Mouse (Mus musculus) heart, adult 8-10 months (tissue): ENCODE measurements around the gene Cish. TPM values are rescaled to one million over a fixed set of nuclear protein-coding genes. Genes with fewer than 3 reads are reported as not detected.

ENCODE experiments used
- DNase-seq: peaks from one replicate; pipeline ENCODE4 v3.0.0; 2022; ENCODE audit warnings: low spot score
- total RNA-seq, 4 experiments: library from RNA; stranded (reverse); gene quantifications; 2 replicates each; pipeline ENCODE4 v1.2.4; 2022

Gene Cish
- total RNA-seq, 4 experiments from 2014 or later: 87.1 to 234 (median 146) TPM

GRCm38 (mm10) chr9:107277603-107278002, 18.2 kb upstream of the Cish start:
- no peak for DNase-seq

DNA sequence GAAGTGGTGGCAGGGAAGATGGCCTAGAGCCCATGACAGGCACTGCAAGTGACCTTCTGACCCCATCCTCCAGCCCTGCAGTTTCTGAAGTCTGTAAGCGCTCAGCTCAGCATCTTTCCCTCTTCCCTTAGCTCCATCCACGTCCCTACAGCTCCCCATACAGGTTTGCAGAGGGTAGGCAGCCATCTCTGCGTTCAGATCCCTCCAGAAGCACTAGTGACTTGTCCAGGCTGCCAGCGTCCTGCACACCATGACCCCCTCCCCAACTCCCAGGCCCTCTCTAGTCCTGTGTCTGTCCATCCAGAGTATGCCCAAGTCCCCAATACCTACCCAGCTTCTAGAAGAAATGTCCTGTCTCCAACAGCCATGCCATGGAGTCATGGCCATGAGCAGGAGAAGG, 17.7 kb upstream of the Cish start:
- no peak for DNase-seq

DNA sequence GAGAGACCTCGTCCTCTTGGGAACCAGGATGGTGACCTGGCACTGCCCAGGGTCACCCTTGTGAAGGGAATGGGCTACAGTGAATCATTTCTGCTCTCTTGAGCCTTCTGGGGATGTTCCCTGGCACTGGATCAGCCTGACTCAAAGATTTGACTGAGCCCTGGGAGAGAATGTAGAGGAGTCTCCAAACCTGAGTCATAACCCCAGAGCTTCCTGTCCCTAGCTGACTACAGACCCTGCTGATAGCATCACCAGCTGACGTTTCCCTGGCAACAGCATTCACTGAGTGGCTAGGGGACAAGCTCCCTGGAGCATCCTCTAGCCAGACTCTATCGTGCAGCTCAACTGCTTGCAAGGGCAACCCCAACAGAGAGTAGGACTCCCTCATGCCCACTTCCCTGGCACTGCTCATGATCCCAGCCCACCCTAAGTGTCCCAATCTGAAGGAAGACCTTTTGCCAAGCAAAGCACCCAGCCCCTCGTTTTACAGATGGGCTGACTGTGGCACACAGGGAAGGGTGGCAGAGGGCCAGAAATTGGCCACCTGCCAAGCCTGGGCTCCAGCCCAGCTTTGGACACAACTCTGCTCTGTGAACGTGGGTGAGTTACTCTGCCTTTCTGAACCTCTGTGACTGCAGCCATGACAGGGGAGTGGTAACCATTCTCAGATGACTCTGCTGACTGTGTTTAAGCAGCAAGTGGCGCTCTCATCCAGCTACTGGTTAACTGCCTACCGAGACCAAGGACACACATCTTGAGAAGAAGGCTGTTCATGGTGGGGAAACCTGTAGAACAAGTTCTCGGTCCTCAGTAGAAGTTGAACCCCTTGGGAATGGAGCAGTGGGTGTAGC, 17.1 kb upstream of the Cish start:
- DNase-seq: no peak

DNA sequence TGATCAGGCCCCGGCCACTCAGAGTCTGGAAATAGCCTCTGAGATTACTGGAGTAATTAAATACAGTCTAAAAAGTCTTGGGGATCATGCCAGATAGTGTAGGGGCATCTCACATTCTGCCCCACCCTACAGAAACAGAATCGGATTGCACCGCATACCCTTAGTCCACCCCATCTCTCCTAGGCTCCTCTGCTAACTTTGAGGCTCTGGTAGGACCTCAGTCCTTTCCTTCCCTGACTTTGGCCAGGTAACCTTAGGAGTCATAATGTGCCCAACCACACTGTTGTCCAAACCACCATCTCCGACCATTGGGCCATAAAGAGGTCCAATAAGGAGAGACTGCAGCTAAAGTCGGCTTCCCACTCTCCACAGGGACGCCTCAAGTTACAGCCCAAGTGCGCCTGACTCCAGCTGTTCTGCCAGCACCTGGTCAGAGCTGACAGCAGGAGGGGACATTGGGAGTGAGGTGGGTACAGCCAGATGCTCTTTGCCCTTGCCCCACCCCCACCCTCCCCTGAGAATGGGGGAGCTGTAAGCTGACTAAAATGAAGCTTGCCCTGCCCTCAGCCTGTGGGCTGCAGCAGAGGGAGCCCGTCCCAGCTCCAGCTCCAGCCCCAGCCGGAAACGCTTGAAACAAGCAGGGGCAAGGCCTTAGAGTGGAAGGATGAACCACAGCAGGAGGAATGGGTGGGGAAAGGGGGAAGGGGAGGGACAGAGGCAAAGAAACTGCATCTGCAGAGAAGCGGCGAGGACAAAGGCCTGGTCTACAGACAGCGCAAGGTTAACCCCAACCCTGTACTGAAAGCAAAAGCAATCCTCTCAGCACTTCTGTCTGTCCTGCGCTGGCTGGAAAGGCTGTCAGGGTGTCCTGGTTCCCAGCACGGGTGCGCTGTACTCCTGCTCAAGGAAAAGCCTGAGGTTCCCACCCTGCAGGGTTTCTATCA, 16.2 kb upstream of the Cish start:
- no peak for DNase-seq

GRCm38 (mm10) chr9:107280322-107281027, 15.4 kb upstream of the Cish start:
- DNase-seq: no peak

DNA sequence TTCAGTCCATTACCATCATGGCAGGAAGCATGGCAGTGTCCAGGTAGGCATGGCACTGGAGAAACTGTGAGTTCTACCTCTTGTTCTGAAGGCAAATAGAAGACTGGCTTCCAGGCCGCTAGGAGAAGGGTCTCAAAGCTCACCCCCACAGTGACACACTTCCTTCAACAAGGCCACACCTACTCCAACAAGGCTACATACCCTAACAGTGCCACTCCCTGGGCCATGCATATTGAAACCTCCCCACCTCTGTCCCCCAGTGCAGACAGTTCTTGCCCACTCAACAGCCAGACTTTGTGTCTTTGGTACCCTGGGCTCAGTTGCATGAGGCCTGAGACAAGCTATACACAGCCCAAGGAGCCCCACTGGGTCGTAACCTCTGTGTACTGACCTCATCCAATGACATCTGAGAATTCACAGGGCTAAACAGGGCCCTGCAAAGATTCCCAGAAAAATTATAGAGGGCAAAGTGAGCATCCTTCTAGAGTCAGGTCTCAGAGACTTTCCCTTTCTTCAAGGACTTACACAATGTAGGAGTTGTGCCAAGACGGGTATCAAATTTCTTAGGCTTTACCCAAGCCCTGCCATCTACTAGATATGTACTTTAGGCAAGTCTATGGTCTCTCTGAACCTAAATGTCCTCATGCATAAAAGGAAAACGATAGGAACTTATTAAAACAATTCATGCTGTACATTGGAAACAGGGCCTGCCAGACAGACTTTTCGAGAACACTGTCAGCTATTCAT, 14.4 kb upstream of the Cish start:
- no peak for DNase-seq

GRCm38 (mm10) chr9:107282951-107283350, 12.9 kb upstream of the Cish start:
- no peak for DNase-seq

DNA sequence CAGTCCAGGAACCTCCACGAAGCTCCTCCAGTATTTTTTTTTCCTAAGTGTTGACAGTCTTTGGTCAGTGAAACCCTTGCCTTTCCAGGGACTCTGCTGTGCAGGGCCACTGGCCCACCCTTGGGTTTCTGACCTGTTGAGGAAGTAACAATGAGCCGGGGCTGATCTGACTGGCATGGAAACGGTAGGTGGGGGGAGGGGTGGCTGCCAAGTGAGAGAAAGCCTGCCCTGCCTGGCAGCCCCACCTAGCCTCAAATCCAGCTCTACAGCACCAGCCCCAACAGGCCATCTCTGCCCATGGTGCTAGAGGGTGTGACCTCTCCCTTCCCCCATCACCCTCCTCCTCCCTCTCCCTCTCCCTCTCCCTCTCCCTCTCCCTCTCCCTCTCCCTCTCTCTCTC, 10.8 kb upstream of the Cish start:
- DNase-seq: no peak

- no peak for DNase-seq
Measured at GRCm38 (mm10) chr9:107287294-107287693, 8.5 kb upstream of the Cish start.

DNA sequence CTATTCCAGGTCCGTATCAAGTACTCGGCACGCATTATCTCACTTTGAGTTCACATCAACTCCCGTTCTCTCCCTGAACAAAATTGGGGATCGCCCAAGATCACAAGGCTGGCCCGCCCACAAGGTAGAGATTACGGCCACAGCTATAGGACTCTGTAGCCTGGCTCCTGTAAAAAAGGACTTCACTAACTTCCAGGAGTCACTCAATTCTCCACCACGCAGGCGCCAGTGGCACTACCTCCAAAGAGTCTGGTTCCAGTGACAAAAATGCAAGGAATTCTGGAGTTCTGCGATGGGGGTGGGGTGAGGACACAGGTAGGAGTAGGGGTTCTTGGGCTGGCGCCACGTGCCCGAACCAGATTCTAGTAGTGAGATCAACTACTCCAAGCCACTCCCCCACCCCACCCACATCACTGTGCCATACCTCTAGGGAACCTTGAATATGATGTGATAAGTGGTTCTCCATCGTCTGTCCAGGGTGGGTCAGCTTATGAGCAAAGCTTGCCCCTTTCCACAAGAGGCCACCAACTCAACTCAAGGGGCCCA, 7.6 kb upstream of the Cish start:
- no peak for DNase-seq

GRCm38 (mm10) chr9:107288711-107289110, 7.1 kb upstream of the Cish start:
- no peak for DNase-seq

DNA sequence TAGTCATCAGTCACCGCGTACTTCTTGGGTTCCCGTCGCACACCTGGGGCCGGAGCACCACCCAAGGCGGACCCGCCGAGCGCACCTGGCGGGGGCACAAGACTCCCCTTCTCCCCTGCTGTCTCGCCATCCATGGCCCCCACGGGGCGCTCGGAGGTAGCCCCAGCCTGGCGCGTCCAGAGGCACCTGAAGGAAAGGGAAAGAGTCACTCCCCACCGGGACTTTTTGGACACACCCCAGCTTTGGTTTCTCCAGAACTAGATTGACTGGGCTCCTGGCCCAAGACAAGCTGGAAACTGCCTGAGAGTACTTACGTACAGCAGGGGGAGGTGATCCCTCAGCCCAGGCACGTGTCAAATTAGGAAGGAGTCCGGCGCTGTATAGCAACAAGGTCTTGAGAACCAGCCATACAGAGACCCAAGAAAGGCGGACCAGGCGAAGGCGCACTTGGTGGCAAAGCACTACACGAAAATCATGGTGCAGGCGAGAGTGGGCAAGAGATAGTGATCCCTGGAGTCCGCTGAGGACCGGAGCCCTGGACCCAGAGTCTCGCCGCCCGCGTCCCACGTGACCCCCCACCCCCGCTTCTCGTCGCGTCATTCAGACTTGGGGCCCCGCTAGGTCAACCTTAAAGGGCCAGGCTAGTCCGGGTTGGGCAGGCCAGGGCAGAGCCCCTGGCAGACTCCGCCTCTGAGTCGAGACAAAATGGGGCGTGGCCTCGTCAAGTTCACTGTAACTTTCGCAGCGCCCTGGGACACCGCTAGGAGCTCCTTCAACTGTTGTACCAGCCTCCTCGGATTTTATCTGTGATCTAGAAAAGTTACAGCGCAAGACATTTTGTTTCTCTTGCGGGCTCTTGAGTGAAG, 6.4 kb upstream of the Cish start, which contains the start of gene Mapkapk3:
Mapkapk3 (minus strand) TSS at position 667 of the 866 bp plus-strand sequence.
- DNase-seq: peak; percentile 89

GRCm38 (mm10) chr9:107290897-107291296, 4.9 kb upstream of the Cish start:
- peak; percentile 86 for DNase-seq

- DNase-seq: peak; percentile 82
Measured at GRCm38 (mm10) chr9:107294249-107294648, 1.6 kb upstream of the Cish start.

GRCm38 (mm10) chr9:107295616-107296015, 210 bp upstream of the Cish start:
- DNase-seq: no peak

- DNase-seq: no peak
Measured at GRCm38 (mm10) chr9:107296041-107296440, 215 bp downstream of the Cish start.

DNA sequence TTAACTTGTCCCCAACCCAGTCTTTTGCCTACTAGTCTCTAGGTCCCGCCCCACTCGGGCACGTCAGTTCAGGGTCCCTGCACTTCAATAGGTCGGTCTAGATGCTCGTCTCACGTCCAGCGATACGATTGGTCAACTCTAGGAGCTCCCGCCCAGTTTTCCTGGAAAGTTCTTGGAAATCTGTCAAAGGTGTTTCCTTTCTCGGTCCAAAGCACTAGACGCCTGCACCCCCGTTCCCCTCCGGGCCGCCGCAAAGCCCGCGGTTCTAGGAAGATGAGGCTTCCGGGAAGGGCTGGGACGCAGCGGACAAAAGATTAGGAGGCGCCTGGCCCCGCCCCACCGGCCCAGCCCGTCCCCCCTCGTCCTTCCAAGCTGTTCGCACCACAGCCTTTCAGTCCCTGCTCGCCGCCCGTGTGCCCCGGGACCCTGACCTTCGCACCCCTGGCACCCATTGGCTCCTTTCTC, 707 bp downstream of the Cish start:
- peak; percentile 99 for DNase-seq

- no peak for DNase-seq
Measured at GRCm38 (mm10) chr9:107297059-107297458, 1.2 kb downstream of the Cish start.

GRCm38 (mm10) chr9:107297658-107298057, 1.8 kb downstream of the Cish start:
- DNase-seq: no peak
